Mouse (Mus musculus) forebrain, embryonic 13.5 days (tissue): ENCODE measurements around the gene Marcksl1. TPM values are rescaled to one million over a fixed set of nuclear protein-coding genes. Genes with fewer than 3 reads are reported as not detected.
"Not testable (repeated sequence)": the region's sequence is repeated elsewhere in the genome, so short reads cannot be mapped to it uniquely, and the experiment has no call there.

Experiments used
- ATAC-seq: fragments of 200-750 bp; cut with Nextera tagmentation; 2 replicates; pipeline ENCODE4 v1.8.0; 2017
- H3K27ac ChIP-seq: fragments of 300-500 bp; sonication (generic); 2 replicates; pipeline ENCODE4 v1.5.1; 2015; ENCODE audit warnings: inconsistent platforms, mild to moderate bottlenecking, moderate library complexity
- H3K27me3 ChIP-seq: fragments of 300-500 bp; sonication (generic); 2 replicates; pipeline ENCODE4 v1.6.1; 2015; ENCODE audit warnings: mild to moderate bottlenecking, inconsistent platforms
- H3K36me3 ChIP-seq: fragments of 300-500 bp; sonication (generic); 2 replicates; pipeline ENCODE4 v1.6.1; 2015; ENCODE audit warnings: mild to moderate bottlenecking, inconsistent platforms; ENCODE audit not compliant: poor library complexity, severe bottlenecking
- H3K4me1 ChIP-seq: fragments of 300-500 bp; sonication (generic); 2 replicates; pipeline ENCODE4 v1.6.1; 2015; ENCODE audit warnings: inconsistent platforms
- H3K4me2 ChIP-seq: fragments of 300-500 bp; sonication (generic); 2 replicates; pipeline ENCODE4 v1.6.1; 2015; ENCODE audit warnings: inconsistent platforms, mild to moderate bottlenecking, moderate library complexity
- H3K4me3 ChIP-seq: fragments of 300-500 bp; sonication (generic); 2 replicates; pipeline ENCODE4 v1.5.1; 2015; ENCODE audit warnings: mild to moderate bottlenecking, inconsistent platforms
- H3K9ac ChIP-seq: fragments of 300-500 bp; sonication (generic); 2 replicates; pipeline ENCODE4 v1.6.1; 2015; ENCODE audit warnings: mild to moderate bottlenecking, inconsistent platforms
- H3K9me3 ChIP-seq: fragments of 300-500 bp; sonication (generic); replicated peaks from 2 replicates; pipeline ENCODE4 v1.6.1; 2016; ENCODE audit warnings: inconsistent platforms
- WGBS: fragments of 180-500 bp; shearing (Covaris S2); methylation state at CpG from one replicate; pipeline ENCODE4 v1.1.7; 2015; 5-methylcytosine and 5-hydroxymethylcytosine counted together
- polyA plus RNA-seq: library from polyadenylated mRNA; unstranded; fragments of >200 nt; fragmentation: Nextera tagmentation; extraction: Ambion mirVana; gene quantifications from 2 replicates; pipeline ENCODE4 v1.2.1, GENCODE M21; 2015

Gene Marcksl1
- polyA plus RNA-seq, 1 experiment from 2014 or later, result 1,774 TPM

DNA sequence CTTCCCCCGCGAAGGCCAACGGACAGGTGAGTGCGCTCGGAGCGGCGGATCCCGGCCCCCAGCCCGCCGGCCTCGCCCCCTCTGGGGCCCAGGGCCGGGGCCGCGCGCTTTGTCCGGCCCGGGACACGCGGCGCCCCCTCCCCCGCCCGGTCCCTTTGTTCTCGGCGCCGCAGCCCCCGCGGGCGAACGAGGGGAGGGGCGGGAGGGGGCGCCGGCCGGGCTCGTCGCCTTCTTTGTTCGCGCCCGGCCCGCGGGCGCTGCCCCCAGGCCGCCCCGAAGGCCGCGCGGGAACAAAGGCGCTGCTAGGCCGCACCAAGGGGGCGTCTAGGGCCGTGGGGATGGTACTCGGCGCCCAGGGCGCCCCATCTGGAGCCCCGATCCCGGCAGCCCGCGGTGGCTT is 510 bp downstream of the Marcksl1 start:
- H3K27ac ChIP-seq, result peak overlapping the region; percentile 97
- peak overlapping the region; percentile 100 for H3K4me3 ChIP-seq
- peak overlapping the region; percentile 100 for H3K9ac ChIP-seq
- WGBS, result 1% methylated on average over 44 of the region's 57 CpGs
- H3K36me3 ChIP-seq, result peaks cover 41% of the 10 kb centered on the region
- peaks cover 47% of the 10 kb centered on the region for H3K4me1 ChIP-seq
- peak overlapping the region; percentile 96 for H3K4me2 ChIP-seq
- peak; percentile 42 for ATAC-seq
- no peaks in the 10 kb centered on the region for H3K27me3 ChIP-seq
- no peaks in the 10 kb centered on the region for H3K9me3 ChIP-seq

DNA sequence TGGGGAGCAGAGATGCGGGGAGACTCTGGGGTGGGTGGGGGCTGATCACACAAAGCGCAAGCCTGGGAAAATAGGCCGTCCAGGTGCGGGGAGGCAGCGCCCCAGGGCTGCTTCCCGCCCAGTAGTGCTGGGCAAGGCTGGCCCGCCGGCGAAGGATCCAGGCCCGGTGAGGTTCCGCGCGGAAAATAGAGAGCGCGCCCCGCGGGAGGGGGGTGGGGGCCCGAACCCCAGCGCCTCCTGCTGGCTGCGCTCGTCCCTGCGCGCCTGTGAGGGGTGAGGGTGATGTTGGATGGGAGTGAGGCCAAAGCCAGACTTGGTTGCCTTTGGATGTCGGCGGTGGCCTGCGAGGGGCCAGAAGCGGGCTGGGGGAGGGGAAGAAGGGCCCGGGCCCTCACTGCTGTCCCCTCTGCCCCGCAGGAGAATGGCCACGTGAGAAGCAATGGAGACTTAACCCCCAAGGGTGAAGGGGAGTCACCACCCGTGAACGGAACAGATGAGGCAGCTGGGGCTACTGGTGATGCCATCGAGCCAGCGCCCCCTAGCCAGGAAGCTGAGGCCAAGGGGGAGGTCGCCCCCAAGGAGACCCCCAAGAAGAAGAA is 1.0 kb downstream of the Marcksl1 start:
- Histone ChIP-seq H3K9me3 (no peaks in the 10 kb centered on the region), H3K9ac (peak overlapping the region; percentile 100), H3K36me3 (peaks cover 42% of the 10 kb centered on the region), H3K4me1 (peaks cover 42% of the 10 kb centered on the region), H3K4me2 (peak overlapping the region; percentile 96), H3K27me3 (no peaks in the 10 kb centered on the region), H3K4me3 (peak overlapping the region; percentile 100), H3K27ac (peak overlapping the region; percentile 97)
- ATAC-seq, result peak; percentile 63
- WGBS, result 0% methylated on average over 31 of the region's 35 CpGs

DNA sequence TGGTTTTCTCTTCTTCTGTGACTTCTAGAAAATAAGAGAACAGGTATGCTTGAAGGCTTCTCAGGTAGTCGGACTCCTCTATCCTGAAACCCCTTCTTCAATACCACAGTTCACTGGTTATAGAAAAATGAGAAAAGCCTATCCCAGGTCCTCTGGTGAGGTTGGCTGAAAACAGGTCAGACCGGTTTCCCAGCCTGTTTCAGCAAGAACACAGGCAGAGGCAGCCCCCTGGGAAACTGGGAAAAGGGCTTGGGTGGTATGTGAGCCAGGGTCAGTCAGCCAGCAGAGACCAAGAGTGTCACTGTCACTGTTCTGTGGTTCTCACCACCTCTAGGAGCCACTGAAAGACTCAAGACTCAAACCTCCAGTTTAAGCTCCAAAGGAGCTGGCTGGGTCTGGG is 3.5 kb downstream of the Marcksl1 start:
- Histone ChIP-seq H3K27me3 (no peaks in the 10 kb centered on the region), H3K4me1 (peaks cover 25% of the 10 kb centered on the region), H3K9ac (no peak overlapping the region), H3K9me3 (no peaks in the 10 kb centered on the region), H3K27ac (peak overlapping the region; percentile 16; the same call in 1 of the 2 replicates), H3K4me3 (no peak overlapping the region), H3K36me3 (peaks cover 66% of the 10 kb centered on the region), H3K4me2 (0 out of 2 replicates have a peak overlapping the region, but pooled peaks have one; percentile 28)
- 51% methylated on average over 2 of the region's 2 CpGs for WGBS
- ATAC-seq, result no peak

DNA sequence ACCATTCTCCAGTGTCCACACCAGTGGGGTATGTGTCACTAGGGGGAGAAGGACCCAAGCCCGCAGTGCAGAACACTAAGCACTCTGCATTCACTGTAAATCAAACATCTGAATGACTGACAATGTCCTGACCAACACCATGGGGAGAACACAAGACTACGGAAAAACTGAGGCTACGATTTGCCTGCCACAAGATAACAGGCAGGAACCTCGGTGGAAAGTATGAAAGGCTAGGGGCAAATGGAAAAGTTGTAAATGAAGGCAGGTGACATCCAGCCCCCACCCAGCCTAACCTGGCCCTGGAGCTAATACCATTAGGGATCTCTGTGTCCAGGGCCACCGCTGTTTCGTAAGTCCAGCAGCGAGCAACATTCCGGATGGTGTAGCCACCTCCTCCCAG is 5.1 kb downstream of the Marcksl1 start:
- Histone ChIP-seq H3K9ac (no peak overlapping the region), H3K4me1 (peaks cover 18% of the 10 kb centered on the region), H3K27ac (no peak overlapping the region), H3K36me3 (peaks cover 82% of the 10 kb centered on the region), H3K4me3 (no peak overlapping the region), H3K27me3 (no peaks in the 10 kb centered on the region), H3K9me3 (no peaks in the 10 kb centered on the region), H3K4me2 (no peak overlapping the region)
- ATAC-seq, result no peak
- 93% methylated on average over 8 of the region's 8 CpGs for WGBS

DNA sequence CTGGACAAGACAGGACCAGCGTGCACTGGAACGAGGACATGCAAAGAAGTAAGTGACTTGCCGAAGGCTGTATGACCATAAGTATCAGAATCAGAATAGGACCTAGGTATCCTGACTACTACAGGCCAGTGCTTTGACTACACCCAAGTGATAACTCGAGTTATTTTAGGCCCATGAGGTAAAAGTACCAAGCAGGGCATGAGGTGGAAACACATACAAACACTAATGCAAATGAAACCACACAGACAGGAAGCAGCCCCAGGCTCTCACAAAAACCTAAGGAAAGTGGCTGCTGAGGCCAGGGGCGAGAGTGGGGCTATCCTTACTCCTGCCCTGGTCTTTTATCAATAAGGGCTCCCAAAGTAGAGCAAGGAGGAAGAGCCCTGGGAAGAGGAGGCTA is 12.0 kb downstream of the Marcksl1 start:
- 93% methylated on average over 5 of the region's 5 CpGs for WGBS
- Histone ChIP-seq H3K4me3 (no peak overlapping the region), H3K9me3 (no peaks in the 10 kb centered on the region), H3K36me3 (peaks cover 92% of the 10 kb centered on the region), H3K9ac (no peak overlapping the region), H3K27ac (no peak overlapping the region), H3K4me2 (no peak overlapping the region), H3K27me3 (no peaks in the 10 kb centered on the region), H3K4me1 (no peaks in the 10 kb centered on the region)
- no peak for ATAC-seq

DNA sequence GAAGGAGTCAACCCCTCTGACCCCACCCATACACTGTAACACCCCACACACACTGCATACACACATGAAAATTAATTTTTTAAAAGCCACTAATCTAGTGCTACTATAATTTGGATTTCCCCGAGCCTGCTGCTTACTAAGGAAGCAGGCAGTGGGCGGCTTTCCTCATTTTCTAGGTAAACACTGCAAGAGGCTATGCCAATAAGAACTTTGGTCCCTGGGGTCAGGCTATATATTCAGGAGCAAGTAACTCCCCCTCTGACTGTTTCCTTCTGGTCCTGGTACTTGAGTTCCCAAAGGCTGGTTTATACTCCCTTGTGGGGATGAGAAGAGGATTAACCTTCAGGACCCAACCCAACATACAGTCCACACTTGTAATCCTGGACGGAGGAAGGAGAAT is 12.5 kb downstream of the Marcksl1 start:
- 93% methylated on average over 3 of the region's 3 CpGs for WGBS
- Histone ChIP-seq H3K27ac (no peak overlapping the region), H3K36me3 (peaks cover 92% of the 10 kb centered on the region), H3K4me1 (no peaks in the 10 kb centered on the region), H3K27me3 (no peaks in the 10 kb centered on the region), H3K4me3 (no peak overlapping the region), H3K9ac (no peak overlapping the region), H3K9me3 (no peaks in the 10 kb centered on the region), H3K4me2 (no peak overlapping the region)
- ATAC-seq, result no peak

DNA sequence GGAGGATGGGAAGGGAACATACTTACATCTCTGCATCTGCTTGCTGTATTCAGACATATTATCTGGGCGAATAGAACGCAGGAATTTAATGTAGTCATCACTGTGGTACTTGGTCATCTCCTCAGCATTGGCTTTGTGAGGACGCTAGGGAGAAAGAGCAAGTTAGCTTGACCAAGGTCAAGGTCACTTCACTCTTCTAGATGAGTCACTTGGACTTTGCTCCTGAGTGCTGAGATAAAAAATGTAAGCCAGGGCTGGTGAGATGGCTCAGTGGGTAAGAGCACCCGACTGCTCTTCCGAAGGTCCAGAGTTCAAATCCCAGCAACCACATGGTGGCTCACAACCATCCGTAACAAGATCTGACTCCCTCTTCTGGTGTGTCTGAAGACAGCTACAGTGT is 15.5 kb downstream of the Marcksl1 start:
- H3K9me3 ChIP-seq, H3K27ac ChIP-seq, ATAC-seq, H3K4me1 ChIP-seq, H3K4me3 ChIP-seq, H3K4me2 ChIP-seq, H3K27me3 ChIP-seq, H3K9ac ChIP-seq: not testable (repeated sequence)
- 97% methylated on average over 6 of the region's 6 CpGs for WGBS
- H3K36me3 ChIP-seq, result peaks cover 88% of the 10 kb centered on the region

DNA sequence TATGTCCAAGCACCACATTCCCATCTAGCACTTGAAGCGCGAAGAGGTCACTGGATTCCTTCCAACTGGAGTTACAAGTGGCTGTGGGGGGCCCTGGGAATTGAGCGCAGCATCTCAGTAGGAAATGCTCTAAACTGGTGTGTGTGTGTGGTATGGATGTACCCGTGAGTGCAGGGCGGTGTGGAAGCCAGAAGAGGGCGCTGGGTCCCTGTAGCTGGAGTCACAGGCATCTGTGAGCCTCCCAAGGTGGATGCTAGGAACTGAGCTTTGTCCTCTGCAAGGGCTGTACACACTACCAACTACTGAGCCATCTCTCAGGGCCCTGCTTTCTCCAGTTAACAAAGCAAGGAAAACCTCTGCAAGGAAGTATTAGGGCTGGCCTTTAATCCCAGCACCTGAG is 26.6 kb downstream of the Marcksl1 start:
- Histone ChIP-seq H3K4me3 (no peak overlapping the region), H3K27ac (no peak overlapping the region), H3K9ac (no peak overlapping the region), H3K9me3 (no peaks in the 10 kb centered on the region), H3K27me3 (no peaks in the 10 kb centered on the region), H3K36me3 (peaks cover 35% of the 10 kb centered on the region), H3K4me2 (0 out of 2 replicates have a peak overlapping the region, but pooled peaks have one; percentile 11), H3K4me1 (peaks cover 21% of the 10 kb centered on the region)
- WGBS, result 89% methylated on average over 6 of the region's 6 CpGs
- ATAC-seq, result no peak

DNA sequence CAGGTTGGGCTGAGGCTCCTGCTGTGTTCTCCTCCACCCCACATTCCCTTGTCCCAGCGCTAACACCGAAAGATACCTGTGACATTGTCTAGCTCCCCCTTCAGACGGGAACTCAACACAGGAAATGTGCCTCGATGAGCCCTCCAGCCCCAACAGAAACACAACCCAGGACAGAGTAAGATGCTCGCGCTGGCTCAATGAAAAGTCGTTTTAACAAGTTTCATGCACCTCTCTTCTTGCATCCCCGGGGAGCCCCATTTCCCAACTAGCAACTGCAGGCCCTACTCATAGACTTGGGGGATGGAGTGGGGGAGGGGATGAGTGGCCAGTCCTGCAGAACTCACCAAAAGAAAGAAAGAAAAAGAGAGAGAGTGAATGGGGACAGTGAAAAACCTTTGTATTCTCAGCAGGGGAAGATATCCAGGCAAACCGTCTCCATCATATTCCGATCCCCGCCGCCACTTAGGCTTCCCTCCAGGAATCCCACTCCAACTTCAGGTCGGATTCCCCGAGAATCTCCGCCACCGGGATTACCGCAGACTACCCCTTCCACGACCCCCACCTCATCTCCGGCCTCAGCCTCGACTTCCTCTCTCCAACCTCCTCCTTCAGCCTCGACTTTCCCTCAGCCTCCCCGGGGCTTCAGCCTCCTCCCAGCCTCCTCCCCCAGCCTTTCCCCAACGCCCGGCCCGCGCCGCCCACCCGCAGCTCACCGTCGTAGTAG is 28.6 kb downstream of the Marcksl1 start:
- H3K4me1 ChIP-seq, result peaks cover 21% of the 10 kb centered on the region
- H3K9ac ChIP-seq, result peak overlapping the region; percentile 93
- no peaks in the 10 kb centered on the region for H3K27me3 ChIP-seq
- 2% methylated on average over 30 of the region's 30 CpGs for WGBS
- peak overlapping the region; percentile 78 for H3K4me2 ChIP-seq
- H3K4me3 ChIP-seq, result peak overlapping the region; percentile 85
- H3K9me3 ChIP-seq, result no peaks in the 10 kb centered on the region
- ATAC-seq, result no peak
- H3K27ac ChIP-seq, result peak overlapping the region; percentile 66
- peaks cover 21% of the 10 kb centered on the region for H3K36me3 ChIP-seq

DNA sequence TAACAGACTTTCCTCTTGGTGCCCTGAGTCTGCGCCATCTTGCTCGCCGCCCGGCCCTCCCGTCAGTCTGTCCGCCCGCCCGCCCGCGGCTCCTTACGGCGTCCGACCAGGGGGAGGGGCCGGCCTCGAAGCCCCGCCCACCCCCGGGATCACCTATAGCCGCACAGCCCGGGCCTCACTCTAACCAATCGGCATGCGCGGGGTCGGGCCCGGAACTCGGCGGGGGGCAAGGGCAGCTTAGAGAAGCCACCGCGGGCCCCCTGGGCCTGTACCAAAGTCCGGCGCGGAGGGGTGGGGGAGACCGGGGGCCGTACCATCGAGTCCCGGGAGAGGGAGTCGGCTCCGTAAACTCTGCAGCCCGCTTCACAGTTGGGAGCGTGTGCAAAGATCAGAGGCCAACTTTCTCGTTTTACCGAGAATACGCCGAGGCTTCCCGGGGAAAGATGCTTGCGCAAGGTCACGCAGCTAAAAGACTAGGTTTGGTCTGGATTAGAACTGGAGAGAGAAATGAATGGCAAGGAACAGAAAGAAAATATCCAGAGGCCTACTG is 29.3 kb downstream of the Marcksl1 start, which contains the start of gene Hdac1:
Gene Hdac1 (minus strand): TSS at position 122 of the 550 bp plus-strand sequence.
- peak within 1 kb of the TSS; percentile 78 for H3K4me2 ChIP-seq
- no peaks in the 10 kb centered on the region for H3K27me3 ChIP-seq
- peak within 1 kb of the TSS; percentile 66 for H3K27ac ChIP-seq
- no peaks in the 10 kb centered on the region for H3K9me3 ChIP-seq
- peak; percentile 100 for ATAC-seq
- H3K36me3 ChIP-seq, result peaks cover 16% of the 10 kb centered on the region
- under 1% methylated on average over 45 of the region's 46 CpGs for WGBS
- H3K4me1 ChIP-seq, result peaks cover 21% of the 10 kb centered on the region
- H3K9ac ChIP-seq, result peak within 1 kb of the TSS; percentile 93
- peak within 1 kb of the TSS; percentile 85 for H3K4me3 ChIP-seq

DNA sequence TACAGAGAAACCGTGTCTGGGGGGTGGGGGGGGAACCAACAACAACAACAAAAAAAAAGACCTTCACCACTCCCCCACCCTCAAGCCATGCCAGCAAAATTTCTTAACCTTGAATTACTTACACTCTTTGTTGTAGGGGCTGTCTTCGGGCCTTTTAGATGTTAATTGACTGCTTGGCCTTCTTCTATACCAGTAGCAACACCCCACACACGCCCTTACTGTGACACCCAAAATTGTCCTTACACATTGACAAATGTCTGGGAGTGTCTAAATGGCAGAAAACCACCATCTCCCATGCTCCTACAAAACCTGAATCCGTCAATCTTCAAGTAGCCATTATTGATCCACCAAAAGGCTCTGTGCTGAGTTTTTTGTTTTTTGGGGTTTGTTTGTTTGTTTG is 30.7 kb downstream of the Marcksl1 start:
- H3K4me2 ChIP-seq, result no peak overlapping the region
- no peak overlapping the region for H3K4me3 ChIP-seq
- ATAC-seq, result no peak
- H3K9me3 ChIP-seq, result no peaks in the 10 kb centered on the region
- H3K27ac ChIP-seq, result no peak overlapping the region
- peaks cover 11% of the 10 kb centered on the region for H3K36me3 ChIP-seq
- H3K27me3 ChIP-seq, result no peaks in the 10 kb centered on the region
- peaks cover 21% of the 10 kb centered on the region for H3K4me1 ChIP-seq
- no peak overlapping the region for H3K9ac ChIP-seq
- 84% methylated on average over 4 of the region's 4 CpGs for WGBS

DNA sequence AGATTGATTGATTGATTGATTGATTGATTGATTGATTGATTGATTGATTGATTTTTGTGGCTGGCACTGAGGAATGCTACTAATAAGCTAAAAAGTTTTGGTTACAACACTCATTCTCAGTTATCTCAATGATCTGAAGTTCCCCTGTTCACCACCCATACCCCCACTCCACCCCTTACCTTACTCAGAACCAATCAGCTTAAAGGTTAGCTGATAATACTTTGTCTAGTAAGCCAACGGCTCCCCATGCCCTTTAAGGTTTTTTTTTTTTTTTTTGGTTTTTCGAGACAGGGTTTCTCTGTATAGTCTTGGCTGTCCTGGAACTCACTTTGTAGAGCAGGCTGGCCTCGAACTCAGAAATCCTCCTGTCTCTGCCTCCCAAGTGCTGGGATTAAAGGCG is 34.2 kb downstream of the Marcksl1 start:
- not testable (repeated sequence) for H3K4me3 ChIP-seq, H3K4me1 ChIP-seq, H3K27me3 ChIP-seq, H3K9ac ChIP-seq, H3K9me3 ChIP-seq, H3K36me3 ChIP-seq, H3K4me2 ChIP-seq, H3K27ac ChIP-seq, ATAC-seq
- 88% methylated on average over 4 of the region's 4 CpGs for WGBS
